22 mouse cellular contexts compared by ENCODE assay signal in genomic region chr7:132468391-132468790, GRCm38 (mm10).
"Had no signal": no experiment of that assay in that cellular context is flagged by ENCODE, and none has a peak within 500 bp of the region (broad histone marks: within the 10 kb centered on the region; RNA-seq: fewer than 3 reads in every experiment).

No protein-coding gene starts in this region.

- H3K4me1 ChIP-seq: liver, embryonic 13.5 days; megakaryocyte, embryonic 14.5 days; midbrain, embryonic 13.5 days; neural tube, embryonic 13.5 days had no signal

- H3K4me3 ChIP-seq: layer of hippocampus, adult 2 months; left cerebral cortex, adult 2 months; liver, embryonic 13.5 days; megakaryocyte, embryonic 14.5 days; midbrain, embryonic 10.5 days; midbrain, embryonic 13.5 days; myocyte; neural tube, embryonic 13.5 days had no signal

- H3K4me2 ChIP-seq: liver, embryonic 13.5 days; midbrain, embryonic 13.5 days; neural tube, embryonic 13.5 days had no signal

- H3K9ac ChIP-seq: liver, embryonic 13.5 days; midbrain, embryonic 13.5 days; neural tube, embryonic 13.5 days had no signal

- H3K27ac ChIP-seq: hindbrain, postnatal 0 days; layer of hippocampus, adult 2 months; left cerebral cortex, adult 2 months; liver, embryonic 13.5 days; midbrain, embryonic 10.5 days; midbrain, embryonic 13.5 days; neural tube, embryonic 13.5 days had no signal

- H3K27me3 ChIP-seq: liver, embryonic 13.5 days; midbrain, embryonic 13.5 days; neural tube, embryonic 13.5 days had no signal

- ATAC-seq: hindbrain, postnatal 0 days; inflammation-experienced regulatory T-cells, adult 6 months; intestine, embryonic 16.5 days; midbrain, embryonic 13.5 days; midbrain, embryonic 16.5 days had no signal

- H3K36me3 ChIP-seq: liver, embryonic 13.5 days; midbrain, embryonic 10.5 days; midbrain, embryonic 13.5 days; neural tube, embryonic 13.5 days had no signal

- DNase-seq: kidney, adult 18-20 months; kidney, adult 9 months; kidney, postnatal 14 days; layer of hippocampus, adult 9-11 months; layer of hippocampus, postnatal 36 days; liver, embryonic 13.5 days; lung, postnatal 36 days; retina, postnatal 1 day; right cerebral cortex, postnatal 25 days; spleen, adult 18-20 months; thymus, postnatal 25 days had no signal

- H3K9me3 ChIP-seq: liver, embryonic 13.5 days; megakaryocyte, embryonic 14.5 days; midbrain, embryonic 10.5 days; midbrain, embryonic 13.5 days; neural tube, embryonic 13.5 days had no signal
